In genomic region chr19:40728732-40729420, GRCm38 (mm10) we compare ENCODE assay signal across 14 mouse cellular contexts. TPM values are rescaled to one million over a fixed set of nuclear protein-coding genes. Genes with fewer than 3 reads are reported as not detected.
DNase-seq lines count a peak whose midpoint lies in the region; ATAC-seq and TF ChIP-seq lines count a peak whose summit lies in the region.
"Had no signal": no experiment of that assay in that cellular context is flagged by ENCODE, and none has a peak within 500 bp of the region (broad histone marks: within the 10 kb centered on the region; RNA-seq: fewer than 3 reads in every experiment).

No protein-coding gene starts in this region.

- H3K36me3 ChIP-seq in heart, adult 2 months (ENCODE audit: control insufficient read depth, insufficient read depth, low read length): peaks cover 3% of the 10 kb centered on the region; the same call in 1 of the 2 replicates
- H3K36me3 ChIP-seq in embryonic facial prominence, embryonic 15.5 days: no peaks in the 10 kb centered on the region
- H3K36me3 ChIP-seq: forebrain, embryonic 10.5 days; limb, embryonic 15.5 days; neural tube, embryonic 15.5 days had no signal

- no peaks in the 10 kb centered on the region for H3K27me3 ChIP-seq in heart, adult 2 months (ENCODE audit: control insufficient read depth, insufficient read depth, low read length)
- no peaks in the 10 kb centered on the region for H3K27me3 ChIP-seq in embryonic facial prominence, embryonic 15.5 days
- no peaks in the 10 kb centered on the region; the same call in 1 of the 2 replicates for H3K27me3 ChIP-seq in cerebellum, adult 2 months (ENCODE audit: control insufficient read depth, insufficient read depth, low read length)
- H3K27me3 ChIP-seq: limb, embryonic 15.5 days; neural tube, embryonic 15.5 days had no signal

- H3K4me1 ChIP-seq in heart, adult 2 months (ENCODE audit: control insufficient read depth, insufficient read depth, low read length): peaks cover 2% of the 10 kb centered on the region
- H3K4me1 ChIP-seq in embryonic facial prominence, embryonic 15.5 days: peaks cover 12% of the 10 kb centered on the region
- no peaks in the 10 kb centered on the region for H3K4me1 ChIP-seq in cerebellum, adult 2 months (ENCODE audit: control insufficient read depth, insufficient read depth, low read length)
- H3K4me1 ChIP-seq: forebrain, embryonic 10.5 days had no signal

- H3K4me2 ChIP-seq in embryonic facial prominence, embryonic 15.5 days (replicated peaks): no peak overlapping the region
- H3K4me2 ChIP-seq: limb, embryonic 15.5 days; neural tube, embryonic 15.5 days had no signal

- intact Hi-C loops in heart, adult 2 months (cut with DNase I): loop anchor here (10.0 kb wide), 1 partner anchor 384 kb away; no protein-coding TSS in a partner anchor
- intact Hi-C loops in heart, postnatal 36 days (cut with DNase I): no loop called here

- 0 out of 2 replicates have a peak, but pooled peaks have one; percentile 26 for TF ChIP-seq POLR2A in heart, adult 2 months (IDR thresholded peaks at IDR 0.05; ENCODE audit: insufficient read depth, low read depth, low read length)
- no peak for TF ChIP-seq POLR2A in cerebellum, adult 2 months (IDR thresholded peaks at IDR 0.05; ENCODE audit: borderline replicate concordance, insufficient read depth, low read length)

- 39% methylated on average over 12 of the region's 12 CpGs for WGBS in heart, adult 2 months
- 34% methylated on average over 12 of the region's 12 CpGs for WGBS in embryonic facial prominence, embryonic 15.5 days
- WGBS in cerebellum, adult 2 months: 73% methylated on average over 12 of the region's 12 CpGs

- H3K27ac ChIP-seq in heart, adult 2 months: no peak overlapping the region
- peak overlapping the region; percentile 56 for H3K27ac ChIP-seq in embryonic facial prominence, embryonic 15.5 days (replicated peaks)
- no peak overlapping the region for H3K27ac ChIP-seq in cerebellum, adult 2 months (ENCODE audit: insufficient read depth, low read length)
- H3K27ac ChIP-seq: forebrain, embryonic 10.5 days; kidney, postnatal 0 days; limb, embryonic 15.5 days; macrophage; neural tube, embryonic 15.5 days had no signal

- no peak overlapping the region for H3K9ac ChIP-seq in heart, adult 2 months (ENCODE audit: low read depth, low read length)
- H3K9ac ChIP-seq in embryonic facial prominence, embryonic 15.5 days: no peak overlapping the region
- H3K9ac ChIP-seq: limb, embryonic 15.5 days; neural tube, embryonic 15.5 days had no signal

- no peak for TF ChIP-seq EP300 in heart, adult 2 months (IDR thresholded peaks at IDR 0.05; ENCODE audit: insufficient read depth, low read depth, low read length)

- no peak for DNase-seq in heart, adult 2 months
- DNase-seq in heart, postnatal 36 days: no peak
- DNase-seq in cerebellum, adult 11-12 months: no peak
- no peak for DNase-seq in cerebellum, adult 2 months
- DNase-seq: thymus, postnatal 14 days had no signal

- H3K9me3 ChIP-seq in embryonic facial prominence, embryonic 15.5 days (replicated peaks): no peaks in the 10 kb centered on the region
- H3K9me3 ChIP-seq: forebrain, embryonic 10.5 days; limb, embryonic 15.5 days; neural tube, embryonic 15.5 days had no signal

- no peak for TF ChIP-seq CTCF in heart, adult 2 months (IDR thresholded peaks at IDR 0.05)
- TF ChIP-seq CTCF in cerebellum, adult 2 months (IDR thresholded peaks at IDR 0.05; ENCODE audit: borderline replicate concordance, insufficient read depth, low read depth, low read length): no peak

- no peak overlapping the region for H3K4me3 ChIP-seq in heart, adult 2 months
- no peak overlapping the region for H3K4me3 ChIP-seq in embryonic facial prominence, embryonic 15.5 days (replicated peaks)
- no peak overlapping the region for H3K4me3 ChIP-seq in cerebellum, adult 2 months (replicated peaks; ENCODE audit: insufficient read depth, low read depth, low read length)
- H3K4me3 ChIP-seq: forebrain, embryonic 10.5 days; limb, embryonic 15.5 days; neural tube, embryonic 15.5 days had no signal

- H3K79me2 ChIP-seq in heart, adult 2 months (replicated peaks; ENCODE audit: control insufficient read depth, insufficient read depth, low read length): no peaks in the 10 kb centered on the region

- peak; percentile 89 for ATAC-seq in common myeloid progenitor, adult 5-6 weeks (replicated peaks; ENCODE audit: low read depth, poor library complexity, severe bottlenecking)
- no peak for ATAC-seq in embryonic facial prominence, embryonic 15.5 days (ENCODE audit: insufficient number of reproducible peaks, low FRiP score, low TSS enrichment, low read depth)
- ATAC-seq in megakaryocyte, adult 5-6 weeks (ENCODE audit: poor library complexity, severe bottlenecking): peak; percentile 84

RNA-seq across cellular contexts. Expression of gene Cc2d2b, which starts 19.7 kb away (rescaled TPM):
- total RNA-seq in heart, adult 2 months (2021): not detected
- polyA plus RNA-seq in heart, adult 2 months (2012; rRNA removed): not detected in 2 replicates
- not detected for total RNA-seq in heart, postnatal 36 days (2021)
- total RNA-seq in common myeloid progenitor, adult 5-6 weeks (2017): 1.5 and 8.6 TPM in 2 replicates
- polyA plus RNA-seq in embryonic facial prominence, embryonic 15.5 days (2015; fragmentation: Nextera tagmentation; extraction: Ambion mirVana): not detected in 2 replicates
- total RNA-seq in megakaryocyte, adult 5-6 weeks (2015): not detected in 2 replicates
- not detected in 2 replicates for total RNA-seq in megakaryocyte, adult 5-6 weeks (2017)
- polyA plus RNA-seq in cerebellum, adult 2 months (2012; rRNA removed): 0.07 TPM in 1 of 2 replicates, not detected in the other
- polyA plus RNA-seq: heart, embryonic 16.5 days; kidney, postnatal 0 days; macrophage had no signal
